Mouse (Mus musculus): ENCODE results near the gene Fgg. TPM values are rescaled to one million over a fixed set of nuclear protein-coding genes. Genes with fewer than 3 reads are reported as not detected.

The Fgg gene
- total and polyA plus RNA-seq, 2 experiments from 2014 or later = 0.08 TPM; not detected in 1

- TF ChIP-seq CTCF (IDR thresholded peaks at IDR 0.05; ENCODE audit: low read depth) = no peak
- 80% methylated on average over 5 of the region's 5 CpGs for WGBS
- Histone ChIP-seq H3K4me1 (ENCODE audit: insufficient read depth, low read length) (peaks cover 7% of the 10 kb centered on the region), H3K36me3 (ENCODE audit: insufficient read depth, low read length) (no peaks in the 10 kb centered on the region), H3K9me3 (ENCODE audit: low read length) (no peaks in the 10 kb centered on the region), H3K27ac (no peak overlapping the region), H3K9ac (replicated peaks; ENCODE audit: low read length) (no peak overlapping the region), H3K4me3 (ENCODE audit: low read length) (no peak overlapping the region), H3K27me3 (ENCODE audit: insufficient read depth, low read length) (no peaks in the 10 kb centered on the region), H3K4me2 (ENCODE audit: low read depth, low read length) (no peak overlapping the region)
- no peak for ATAC-seq
- DNase-seq (ENCODE audit: low spot score) = no peak
Observed at GRCm38 (mm10) chr3:83052102-83052501, 44.6 kb downstream of the Fgg start.

- ATAC-seq = no peak
Observed at GRCm38 (mm10) chr3:83053126-83053525, 45.6 kb downstream of the Fgg start.

GRCm38 (mm10) chr3:83053758-83054157, 46.2 kb downstream of the Fgg start:
- DNase-seq (ENCODE audit: low spot score) (peak; percentile 80), ATAC-seq (no peak)
- Histone ChIP-seq H3K36me3 (ENCODE audit: insufficient read depth, low read length) (peaks cover 2% of the 10 kb centered on the region; the same call in 1 of the 2 replicates), H3K9me3 (ENCODE audit: low read length) (no peaks in the 10 kb centered on the region), H3K4me3 (ENCODE audit: low read length) (no peak overlapping the region), H3K9ac (replicated peaks; ENCODE audit: low read length) (no peak overlapping the region), H3K4me2 (ENCODE audit: low read depth, low read length) (no peak overlapping the region), H3K4me1 (ENCODE audit: insufficient read depth, low read length) (peaks cover 7% of the 10 kb centered on the region), H3K27me3 (ENCODE audit: insufficient read depth, low read length) (no peaks in the 10 kb centered on the region), H3K27ac (no peak overlapping the region)
- TF ChIP-seq CTCF (IDR thresholded peaks at IDR 0.05; ENCODE audit: low read depth) = peak; percentile 76
- WGBS = 31% methylated on average over 10 of the region's 10 CpGs

More at GRCm38 (mm10) chr3:83053126-83053525, 45.6 kb downstream of the Fgg start:
- no peaks in the 10 kb centered on the region for H3K27me3 ChIP-seq (ENCODE audit: insufficient read depth, low read length)
- H3K4me2 ChIP-seq (ENCODE audit: low read depth, low read length) = no peak overlapping the region
- DNase-seq (ENCODE audit: low spot score) = no peak
- no peaks in the 10 kb centered on the region for H3K9me3 ChIP-seq (ENCODE audit: low read length)
- no peak overlapping the region for H3K9ac ChIP-seq (replicated peaks; ENCODE audit: low read length)
- no peaks in the 10 kb centered on the region for H3K36me3 ChIP-seq (ENCODE audit: insufficient read depth, low read length)
- no peak overlapping the region for H3K4me3 ChIP-seq (ENCODE audit: low read length)
- no peak overlapping the region for H3K27ac ChIP-seq
- WGBS = 93% methylated on average over 7 of the region's 7 CpGs
- peaks cover 7% of the 10 kb centered on the region for H3K4me1 ChIP-seq (ENCODE audit: insufficient read depth, low read length)
- no peak for TF ChIP-seq CTCF (IDR thresholded peaks at IDR 0.05; ENCODE audit: low read depth)

GRCm38 (mm10) chr3:83054759-83055158, 47.2 kb downstream of the Fgg start:
- ATAC-seq = peak; percentile 64; the same call in 1 of the 2 replicates
- 40% methylated on average over 13 of the region's 13 CpGs for whole genome bisulfite sequencing
- H3K36me3 ChIP-seq (ENCODE audit: insufficient read depth, low read length) = peaks cover 11% of the 10 kb centered on the region
- H3K27ac ChIP-seq = no peak overlapping the region
- no peak for TF ChIP-seq CTCF (IDR thresholded peaks at IDR 0.05; ENCODE audit: low read depth)
- no peak for DNase-seq (ENCODE audit: low spot score)
- H3K9ac ChIP-seq (replicated peaks; ENCODE audit: low read length) = no peak overlapping the region; the same call in 1 of the 2 replicates
- H3K27me3 ChIP-seq (ENCODE audit: insufficient read depth, low read length) = no peaks in the 10 kb centered on the region
- H3K4me1 ChIP-seq (ENCODE audit: insufficient read depth, low read length) = peaks cover 7% of the 10 kb centered on the region
- no peaks in the 10 kb centered on the region for H3K9me3 ChIP-seq (ENCODE audit: low read length)
- peak overlapping the region; percentile 44 for H3K4me2 ChIP-seq (ENCODE audit: low read depth, low read length)
- H3K4me3 ChIP-seq (ENCODE audit: low read length) = peak overlapping the region; percentile 79

GRCm38 (mm10) chr3:83055281-83056038, 47.9 kb downstream of the Fgg start, which contains the start of gene Plrg1:
TSS of gene Plrg1 (plus strand) at chr3:83055522.
- Histone ChIP-seq H3K36me3 (ENCODE audit: insufficient read depth, low read length) (peaks cover 18% of the 10 kb centered on the region), H3K4me3 (ENCODE audit: low read length) (peak within 1 kb of the TSS; percentile 79), H3K9ac (replicated peaks; ENCODE audit: low read length) (peak within 1 kb of the TSS; percentile 77), H3K4me2 (ENCODE audit: low read depth, low read length) (peak within 1 kb of the TSS; percentile 84), H3K4me1 (ENCODE audit: insufficient read depth, low read length) (peaks cover 7% of the 10 kb centered on the region), H3K27ac (peak within 1 kb of the TSS; percentile 83), H3K9me3 (ENCODE audit: low read length) (no peaks in the 10 kb centered on the region), H3K27me3 (ENCODE audit: insufficient read depth, low read length) (no peaks in the 10 kb centered on the region)
- DNase-seq (ENCODE audit: low spot score) (peak; percentile 99), ATAC-seq (peak; percentile 99)
- under 1% methylated on average over 60 of the region's 61 CpGs for WGBS
- peak; percentile 53 for TF ChIP-seq CTCF (IDR thresholded peaks at IDR 0.05; ENCODE audit: low read depth)

- Histone ChIP-seq H3K4me1 (ENCODE audit: insufficient read depth, low read length) (peaks cover 7% of the 10 kb centered on the region), H3K4me2 (ENCODE audit: low read depth, low read length) (no peak overlapping the region), H3K9me3 (ENCODE audit: low read length) (no peaks in the 10 kb centered on the region), H3K36me3 (ENCODE audit: insufficient read depth, low read length) (peaks cover 34% of the 10 kb centered on the region), H3K4me3 (ENCODE audit: low read length) (no peak overlapping the region), H3K27me3 (ENCODE audit: insufficient read depth, low read length) (no peaks in the 10 kb centered on the region), H3K27ac (no peak overlapping the region), H3K9ac (replicated peaks; ENCODE audit: low read length) (no peak overlapping the region)
- 88% methylated on average over 2 of the region's 2 CpGs for WGBS
- no peak for DNase-seq (ENCODE audit: low spot score)
- TF ChIP-seq CTCF (IDR thresholded peaks at IDR 0.05; ENCODE audit: low read depth) = no peak
- ATAC-seq = no peak
Observed at GRCm38 (mm10) chr3:83057046-83057445, 49.5 kb downstream of the Fgg start.

Other genes starting within 250 kb of the Fgg start
- gene Rbm46, start 131.2 kb upstream of the Fgg start, total RNA-seq (2014; rRNA removed) = 1.4 and 2.7 TPM in 2 replicates
- gene Rbm46, start 131.2 kb upstream of the Fgg start, polyA plus RNA-seq (2015; fragmentation: Nextera tagmentation; extraction: Ambion mirVana) = 1.5 and 1.8 TPM in 2 replicates
- gene Lrat, start 103.8 kb upstream of the Fgg start, total RNA-seq (2014; rRNA removed) = 0.58 TPM in 2 replicates
- 1.2 and 1.3 TPM in 2 replicates for gene Lrat, start 103.8 kb upstream of the Fgg start, polyA plus RNA-seq (2015; fragmentation: Nextera tagmentation; extraction: Ambion mirVana)
- gene Fga, start 18.4 kb downstream of the Fgg start, total RNA-seq (2014; rRNA removed) = not detected in 2 replicates
- not detected in 2 replicates for gene Fga, start 18.4 kb downstream of the Fgg start, polyA plus RNA-seq (2015; fragmentation: Nextera tagmentation; extraction: Ambion mirVana)
- gene Fgb, start 42.1 kb downstream of the Fgg start, total RNA-seq (2014; rRNA removed) = not detected in 2 replicates
- gene Fgb, start 42.1 kb downstream of the Fgg start, polyA plus RNA-seq (2015; fragmentation: Nextera tagmentation; extraction: Ambion mirVana) = not detected in 2 replicates
- 62.7 and 71.2 TPM in 2 replicates for gene Plrg1, start 47.8 kb downstream of the Fgg start, total RNA-seq (2014; rRNA removed)
- gene Plrg1, start 47.8 kb downstream of the Fgg start, polyA plus RNA-seq (2015; fragmentation: Nextera tagmentation; extraction: Ambion mirVana) = 74.8 and 77.7 TPM in 2 replicates
- 10.5 and 11.1 TPM in 2 replicates for gene Dchs2, start 120.2 kb downstream of the Fgg start, total RNA-seq (2014; rRNA removed)
- gene Dchs2, start 120.2 kb downstream of the Fgg start, polyA plus RNA-seq (2015; fragmentation: Nextera tagmentation; extraction: Ambion mirVana) = 0.48 and 0.55 TPM in 2 replicates